Mouse (Mus musculus) right cerebral cortex, postnatal 4 days (tissue): Measurements from ENCODE around the gene Thoc5.

Experiments used
- DNase-seq: peaks from one replicate; pipeline ENCODE4 v3.0.0-alpha.2; 2022

Thoc5 gene

DNA sequence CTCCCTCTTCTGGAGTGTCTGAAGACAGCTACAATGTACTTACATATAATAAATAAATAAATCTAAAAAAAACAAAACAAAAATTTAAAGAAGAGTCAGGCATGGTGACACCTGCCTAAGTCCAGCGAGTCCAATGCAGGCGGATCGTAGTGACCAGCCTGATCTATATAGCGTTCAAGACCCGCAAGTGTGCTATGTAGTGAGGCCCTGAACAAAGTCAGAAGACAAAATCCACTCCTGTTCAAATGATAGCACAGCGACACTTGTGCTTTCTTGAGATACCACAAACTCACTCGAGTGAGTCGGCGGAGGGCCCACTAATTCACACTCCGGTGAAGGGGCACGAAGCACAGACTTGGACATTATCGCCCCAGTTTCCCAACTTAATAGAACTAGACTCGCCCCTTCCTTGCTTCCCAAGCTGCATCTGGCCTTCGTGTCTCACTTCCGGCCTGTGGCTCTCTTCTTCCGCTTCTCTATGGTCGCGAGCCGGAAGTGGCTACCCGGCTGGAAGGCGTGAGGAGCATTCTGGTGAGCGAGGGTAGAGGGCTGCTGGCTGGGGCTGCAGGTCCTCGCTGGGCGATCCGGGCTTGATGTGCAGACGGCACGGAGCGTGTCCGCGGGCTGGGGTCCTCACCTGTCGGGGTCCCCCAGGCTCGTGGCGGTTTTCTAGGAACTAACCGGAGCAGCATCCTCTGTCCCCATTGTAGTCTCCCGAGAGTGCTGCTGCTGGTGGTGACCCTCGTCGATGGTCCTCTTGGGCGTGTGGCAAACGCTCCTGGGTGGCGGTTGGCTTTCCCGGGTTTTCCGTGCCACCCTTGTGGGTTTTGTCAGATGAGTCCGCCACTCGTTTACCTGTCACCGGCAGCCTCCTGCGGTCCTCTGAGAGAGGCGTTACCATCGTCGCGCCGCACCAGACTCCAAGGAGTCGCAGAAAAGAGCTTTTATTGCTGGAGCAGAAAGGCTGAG, at the start of gene Thoc5:
Thoc5 (plus strand) TSS at position 473 of the 969 bp plus-strand sequence.
- DNase-seq, result peak; percentile 79

GRCm38 (mm10) chr11:4848483-4849248, 46.5 kb upstream of the Thoc5 start:
- DNase-seq, result peak; percentile 35

DNA sequence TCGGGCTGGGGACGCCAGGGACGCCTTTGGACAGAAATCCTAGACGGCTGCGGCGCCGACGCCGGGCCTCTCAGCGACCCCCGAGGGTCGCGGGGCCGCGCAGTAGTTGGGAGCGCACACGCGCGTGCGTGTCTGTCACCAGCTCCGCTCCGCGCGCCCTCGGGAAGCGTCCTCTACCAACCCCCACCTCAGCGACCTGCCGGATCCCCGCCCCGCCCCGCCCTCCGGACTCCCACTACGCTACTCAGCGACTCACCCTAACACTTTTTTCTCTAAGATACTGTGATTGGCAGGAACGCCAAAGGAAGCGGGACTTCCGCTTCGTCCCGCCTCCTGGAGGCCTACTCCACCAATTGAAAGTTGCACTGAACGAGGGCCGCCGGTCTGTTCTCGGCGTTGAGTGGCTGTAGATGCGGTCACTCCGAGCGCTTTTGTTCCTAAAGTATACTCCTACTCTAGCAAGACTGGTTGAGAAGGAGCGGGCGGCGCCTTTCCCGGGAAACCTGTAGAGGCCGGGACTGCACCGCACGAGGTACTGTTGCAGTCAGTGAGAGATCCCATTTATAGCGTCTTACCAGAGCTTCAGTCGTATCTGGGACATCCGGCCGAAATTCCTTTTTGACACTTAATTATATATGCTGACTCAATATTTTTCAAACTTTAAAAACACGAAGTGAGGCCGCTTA, 45.7 kb upstream of the Thoc5 start, which contains the start of gene Nf2:
Nf2 (minus strand) TSS at position 279 of the 686 bp plus-strand sequence.
- peak; percentile 88 for DNase-seq

- no peak for DNase-seq
Measured at GRCm38 (mm10) chr11:4850404-4850803, 44.7 kb upstream of the Thoc5 start.

DNA sequence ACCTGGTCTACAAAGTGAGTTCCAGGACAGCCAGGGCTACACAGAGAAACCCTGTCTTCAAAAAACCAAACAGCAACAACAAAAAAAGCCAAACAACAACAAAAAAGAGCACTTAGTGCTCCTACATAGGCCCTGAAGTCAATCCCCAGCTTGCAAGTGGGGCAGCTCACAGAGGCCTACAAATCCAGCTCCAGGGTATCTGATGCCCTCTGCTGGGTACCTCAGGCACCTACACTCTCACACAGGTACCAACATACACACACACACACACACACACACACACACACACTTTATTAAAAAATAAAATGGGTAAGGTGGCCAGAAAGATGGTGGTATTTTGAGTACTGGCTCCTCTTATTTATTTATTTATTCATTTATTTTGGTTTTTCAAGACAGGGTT, 42.1 kb upstream of the Thoc5 start:
- no peak for DNase-seq

DNA sequence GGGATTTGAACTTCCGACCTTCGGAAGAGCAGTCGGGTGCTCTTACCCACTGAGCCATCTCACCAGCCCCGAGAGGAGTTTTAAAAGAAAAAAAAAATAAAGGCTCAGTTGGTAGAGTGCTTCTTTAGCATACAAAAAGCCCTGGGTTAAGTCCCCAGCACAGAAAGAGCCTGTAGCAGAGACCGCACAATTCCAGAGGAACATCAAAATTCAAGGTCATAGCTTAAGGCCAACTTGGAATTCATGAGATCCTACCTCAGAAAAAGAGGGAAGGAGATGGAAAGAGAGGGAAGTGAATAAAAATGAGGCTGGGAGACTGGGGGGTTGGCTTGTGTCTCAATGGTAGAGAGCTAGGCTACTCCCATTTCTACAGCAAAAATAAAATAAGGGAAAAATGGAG, 40.9 kb upstream of the Thoc5 start:
- no peak for DNase-seq

- no peak for DNase-seq
Measured at GRCm38 (mm10) chr11:4858416-4858815, 36.7 kb upstream of the Thoc5 start.

DNA sequence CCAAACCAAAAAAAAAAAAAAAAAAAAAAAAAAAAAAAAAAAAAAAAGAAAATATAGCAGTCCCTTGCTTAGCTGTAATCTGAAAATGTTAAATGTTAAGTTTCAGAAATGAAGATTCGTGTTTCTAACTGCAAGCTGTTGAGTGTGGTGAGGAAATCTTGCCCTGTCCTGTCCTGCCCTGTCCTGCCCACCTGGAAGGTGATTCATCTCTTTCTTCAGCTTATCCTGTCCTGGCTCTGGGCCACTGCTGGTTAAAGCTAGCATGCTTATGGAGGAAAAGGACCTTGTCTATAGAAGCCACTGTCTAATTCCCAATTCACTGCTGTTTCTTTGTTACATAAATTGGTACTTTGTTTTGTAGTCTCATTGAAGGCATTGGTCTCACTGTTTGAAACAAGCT, 34.1 kb upstream of the Thoc5 start:
- DNase-seq, result no peak

- no peak for DNase-seq
Measured at GRCm38 (mm10) chr11:4861816-4862604, 33.1 kb upstream of the Thoc5 start.

- DNase-seq, result no peak
Measured at GRCm38 (mm10) chr11:4862730-4863129, 32.4 kb upstream of the Thoc5 start.

- peak; percentile 65 for DNase-seq
Measured at GRCm38 (mm10) chr11:4865645-4866251, 29.4 kb upstream of the Thoc5 start.

- peak; percentile 79 for DNase-seq
Measured at GRCm38 (mm10) chr11:4873755-4874475, 21.2 kb upstream of the Thoc5 start, which contains the start of gene Nipsnap1. TSS of gene Nipsnap1 (plus strand) at chr11:4873951.

- no peak for DNase-seq
Measured at GRCm38 (mm10) chr11:4874551-4874950, 20.6 kb upstream of the Thoc5 start.

- no peak for DNase-seq
Measured at GRCm38 (mm10) chr11:4881087-4881486, 14.0 kb upstream of the Thoc5 start.

DNA sequence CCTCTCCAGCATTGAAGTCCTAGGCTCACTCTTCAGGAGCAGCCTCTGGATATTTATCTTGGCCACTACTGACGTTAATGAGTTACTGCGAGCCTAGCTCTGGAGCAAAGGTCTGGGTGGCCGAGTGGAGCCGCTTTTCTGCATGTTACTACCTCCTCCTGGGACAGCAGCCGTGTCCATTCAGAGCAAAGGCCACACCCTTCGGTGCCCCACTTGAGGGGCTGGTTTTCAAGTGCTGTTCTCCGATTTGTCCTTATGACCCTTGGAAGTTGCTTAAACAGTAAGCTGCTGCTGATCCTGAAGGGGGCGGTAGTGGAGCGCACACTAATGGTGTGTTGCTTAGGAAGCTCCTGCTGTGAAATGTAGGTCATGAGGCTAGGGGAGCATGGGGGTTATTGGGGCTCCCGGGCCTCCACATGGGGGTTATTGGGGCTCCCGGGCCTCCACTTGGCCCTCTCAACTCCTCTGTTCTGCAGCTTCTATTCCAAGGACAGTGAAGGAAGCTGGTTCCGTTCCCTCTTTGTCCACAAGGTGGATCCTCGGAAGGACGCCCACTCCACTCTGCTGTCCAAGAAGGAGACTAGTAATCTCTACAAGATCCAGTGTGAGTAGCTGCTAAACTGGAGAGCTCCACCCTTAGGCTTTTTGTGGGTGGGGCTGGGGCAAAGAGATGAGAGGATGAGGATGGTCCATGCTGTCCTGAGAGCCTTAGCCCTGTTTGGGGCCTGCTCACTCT, 12.1 kb upstream of the Thoc5 start:
- DNase-seq, result peak; percentile 19

DNA sequence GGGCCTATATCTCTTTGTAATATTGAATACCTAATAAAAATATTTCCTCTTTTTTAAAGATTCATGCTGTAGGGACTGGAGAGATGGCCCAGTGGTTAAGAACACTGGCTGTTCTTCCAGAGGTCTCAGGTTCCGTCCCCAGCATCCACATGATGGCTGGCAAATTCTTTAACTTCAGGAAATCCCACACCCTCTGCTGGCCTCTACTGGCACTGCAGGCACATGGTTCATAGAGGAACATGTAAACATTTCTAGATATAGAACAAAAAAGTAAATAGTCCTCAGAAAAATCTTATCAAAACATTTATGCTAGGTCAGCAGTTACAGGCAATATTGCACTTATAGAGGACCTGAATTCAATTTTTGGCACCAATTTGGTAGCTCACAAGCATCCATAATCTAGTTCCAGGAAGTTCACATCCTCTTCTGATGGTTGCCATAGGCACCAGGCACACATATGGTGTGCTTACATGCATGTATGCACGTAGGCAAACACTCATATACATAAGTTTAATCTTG, 9.7 kb upstream of the Thoc5 start:
- DNase-seq, result peak; percentile 71

DNA sequence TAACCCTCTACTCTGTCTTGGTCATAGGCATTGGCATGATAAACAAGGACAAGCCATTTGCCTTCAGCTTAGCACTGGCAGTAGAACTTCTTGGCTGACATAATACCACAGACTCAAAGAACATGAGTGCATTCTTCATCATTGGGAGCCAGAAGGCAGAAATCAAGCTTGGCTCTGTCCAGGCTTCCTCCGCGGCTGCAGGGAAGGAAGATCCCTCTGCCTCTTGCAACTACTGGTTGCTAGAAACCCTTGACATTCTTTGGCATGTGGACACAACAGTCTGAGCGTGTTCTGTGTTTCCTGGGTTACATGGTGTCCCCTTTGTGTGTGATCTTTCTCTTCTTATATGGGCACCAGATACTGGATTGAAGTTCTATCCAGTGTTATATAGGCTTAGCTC, 8.1 kb upstream of the Thoc5 start:
- no peak for DNase-seq

GRCm38 (mm10) chr11:4900437-4900836, 5.3 kb downstream of the Thoc5 start:
- peak; percentile 33 for DNase-seq

- DNase-seq, result no peak
Measured at GRCm38 (mm10) chr11:4901956-4902355, 6.8 kb downstream of the Thoc5 start.

DNA sequence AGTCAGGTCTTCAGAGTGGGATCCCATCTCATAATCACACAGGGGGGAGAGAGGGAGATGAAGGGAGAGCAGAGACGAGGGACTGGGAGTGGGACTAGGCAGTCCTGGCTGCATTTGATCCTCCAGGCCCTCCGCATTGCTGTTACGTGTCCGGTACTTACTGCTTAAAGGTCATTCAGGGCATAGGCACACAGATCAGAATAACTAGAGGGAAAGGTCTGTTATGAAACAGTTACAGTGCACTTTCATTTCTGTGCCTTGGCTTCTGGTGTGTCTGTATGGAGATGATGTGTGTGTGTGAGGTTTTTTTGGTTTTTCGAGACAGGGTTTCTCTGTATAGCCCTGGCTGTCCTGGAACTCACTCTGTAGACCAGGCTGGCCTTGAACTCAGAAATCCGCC, 11.1 kb downstream of the Thoc5 start:
- DNase-seq, result no peak
